Mouse (Mus musculus): ENCODE results near the gene St6galnac3. TPM values are rescaled to one million over a fixed set of nuclear protein-coding genes. Genes with fewer than 3 reads are reported as not detected.
"Not testable (repeated sequence)": the region's sequence is repeated elsewhere in the genome, so short reads cannot be mapped to it uniquely, and the experiment has no call there.

The St6galnac3 gene
- total RNA-seq, 2 experiments from 2014 or later, result 22.0 to 25.9 TPM

GRCm38 (mm10) chr3:153421060-153421917 is 303.7 kb downstream of the St6galnac3 start:
- no peak for DNase-seq (ENCODE audit: low spot score in 2 of 2)

- no peak for DNase-seq (ENCODE audit: low spot score in 2 of 2)
These were observed 305.6 kb downstream of the St6galnac3 start for GRCm38 (mm10) chr3:153419331-153419730.

- no peak for DNase-seq (ENCODE audit: low spot score in 2 of 2)
These were observed 308.0 kb downstream of the St6galnac3 start for GRCm38 (mm10) chr3:153417001-153417400.

- no peak for DNase-seq (ENCODE audit: low spot score in 2 of 2)
These were observed 308.6 kb downstream of the St6galnac3 start for GRCm38 (mm10) chr3:153416383-153416782.

GRCm38 (mm10) chr3:153414132-153414531 is 310.8 kb downstream of the St6galnac3 start:
- no peak for DNase-seq (ENCODE audit: low spot score in 2 of 2)

GRCm38 (mm10) chr3:153409286-153409685 is 315.7 kb downstream of the St6galnac3 start:
- DNase-seq (ENCODE audit: low spot score in 2 of 2), result no peak

- DNase-seq (ENCODE audit: low spot score in 2 of 2), result no peak
These were observed 316.6 kb downstream of the St6galnac3 start for GRCm38 (mm10) chr3:153408361-153408760.

GRCm38 (mm10) chr3:153407698-153408097 is 317.3 kb downstream of the St6galnac3 start:
- no peak for DNase-seq (ENCODE audit: low spot score in 2 of 2)

- no peak for DNase-seq (ENCODE audit: low spot score in 2 of 2)
These were observed 318.1 kb downstream of the St6galnac3 start for GRCm38 (mm10) chr3:153406858-153407257.

GRCm38 (mm10) chr3:153406220-153406619 is 318.8 kb downstream of the St6galnac3 start:
- no peak for DNase-seq (ENCODE audit: low spot score in 2 of 2)

GRCm38 (mm10) chr3:153405643-153406042 is 319.3 kb downstream of the St6galnac3 start:
- DNase-seq (ENCODE audit: low spot score in 2 of 2), result no peak

- no peak for DNase-seq (ENCODE audit: low spot score in 2 of 2)
These were observed 324.7 kb downstream of the St6galnac3 start for GRCm38 (mm10) chr3:153400259-153400658.

GRCm38 (mm10) chr3:153399574-153399973 is 325.4 kb downstream of the St6galnac3 start:
- DNase-seq (ENCODE audit: low spot score in 2 of 2), result no peak

GRCm38 (mm10) chr3:153397726-153398125 is 327.2 kb downstream of the St6galnac3 start:
- no peak for DNase-seq (ENCODE audit: low spot score in 2 of 2)

GRCm38 (mm10) chr3:153396375-153397068 is 328.5 kb downstream of the St6galnac3 start:
- DNase-seq (ENCODE audit: low spot score in 2 of 2), result no peak

- no peak for DNase-seq (ENCODE audit: low spot score in 2 of 2)
These were observed 329.6 kb downstream of the St6galnac3 start for GRCm38 (mm10) chr3:153395351-153395750.

GRCm38 (mm10) chr3:153394751-153395150 is 330.2 kb downstream of the St6galnac3 start:
- no peak for DNase-seq (ENCODE audit: low spot score in 2 of 2)

- no peak for DNase-seq (ENCODE audit: low spot score in 2 of 2)
These were observed 330.8 kb downstream of the St6galnac3 start for GRCm38 (mm10) chr3:153394224-153394623.

- DNase-seq (ENCODE audit: low spot score in 2 of 2), result not testable (repeated sequence)
These were observed 333.5 kb downstream of the St6galnac3 start for GRCm38 (mm10) chr3:153391451-153391850.

- not testable (repeated sequence) for DNase-seq (ENCODE audit: low spot score in 2 of 2)
These were observed 340.3 kb downstream of the St6galnac3 start for GRCm38 (mm10) chr3:153384651-153385050.

- no peak for DNase-seq (ENCODE audit: low spot score in 2 of 2)
These were observed 341.3 kb downstream of the St6galnac3 start for GRCm38 (mm10) chr3:153383656-153384055.

GRCm38 (mm10) chr3:153365057-153365755 is 359.8 kb downstream of the St6galnac3 start:
- DNase-seq (ENCODE audit: low spot score in 2 of 2), result no peak

Measured in adrenal gland, postnatal 4 days (tissue).